Mouse (Mus musculus): Measurements from ENCODE around the gene Ttc22. TPM values are rescaled to one million over a fixed set of nuclear protein-coding genes. Genes with fewer than 3 reads are reported as not detected.
A peak's percentile ranks its signal among the peaks of the same experiment; 100 is the strongest.

Ttc22 gene
- polyA plus RNA-seq, 1 experiment from 2014 or later: 15.1 TPM

DNA sequence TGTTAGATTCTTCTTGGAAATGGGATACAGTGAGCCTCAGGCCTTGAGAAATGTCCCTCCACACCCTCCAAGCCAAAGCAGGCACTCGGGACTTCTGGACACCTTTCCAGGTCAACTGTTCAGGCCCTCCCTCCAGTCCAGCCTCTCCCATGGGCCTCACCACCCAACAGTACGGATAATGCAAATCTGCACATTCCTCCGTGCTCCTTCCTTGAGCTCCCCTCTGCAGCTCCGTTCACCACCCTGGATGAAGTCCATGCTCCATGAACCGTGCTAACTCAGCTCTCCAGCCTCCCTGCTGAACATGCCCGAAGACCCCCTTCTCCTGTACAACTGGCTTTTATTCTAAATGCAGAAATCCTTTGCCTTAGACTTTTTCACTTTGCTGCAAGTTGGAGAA is 42.5 kb downstream of the Ttc22 start:
- no peak for ATAC-seq
- Histone ChIP-seq H3K27ac (ENCODE audit: low read length) (no peak overlapping the region), H3K4me3 (ENCODE audit: low read length) (no peak overlapping the region), H3K9me3 (ENCODE audit: control insufficient read depth, low read length) (no peaks in the 10 kb centered on the region), H3K4me2 (ENCODE audit: low read depth, low read length) (no peak overlapping the region), H3K9ac (ENCODE audit: low read depth, low read length) (no peak overlapping the region), H3K27me3 (replicated peaks; ENCODE audit: control insufficient read depth, insufficient read depth, low read length) (no peaks in the 10 kb centered on the region), H3K36me3 (ENCODE audit: control insufficient read depth, insufficient read depth, low read length) (peaks cover 35% of the 10 kb centered on the region), H3K4me1 (ENCODE audit: control insufficient read depth, insufficient read depth, low read length) (no peaks in the 10 kb centered on the region)
- WGBS: 86% methylated on average over 6 of the region's 6 CpGs

- Histone ChIP-seq H3K36me3 (ENCODE audit: control insufficient read depth, insufficient read depth, low read length) (peaks cover 29% of the 10 kb centered on the region), H3K27ac (ENCODE audit: low read length) (no peak overlapping the region), H3K4me1 (ENCODE audit: control insufficient read depth, insufficient read depth, low read length) (no peaks in the 10 kb centered on the region), H3K9ac (ENCODE audit: low read depth, low read length) (no peak overlapping the region), H3K4me3 (ENCODE audit: low read length) (no peak overlapping the region), H3K27me3 (replicated peaks; ENCODE audit: control insufficient read depth, insufficient read depth, low read length) (no peaks in the 10 kb centered on the region), H3K9me3 (ENCODE audit: control insufficient read depth, low read length) (no peaks in the 10 kb centered on the region), H3K4me2 (ENCODE audit: low read depth, low read length) (no peak overlapping the region)
- no peak for ATAC-seq
- WGBS: 95% methylated on average over 2 of the region's 2 CpGs
Measured at GRCm38 (mm10) chr4:106665269-106665668, 43.0 kb downstream of the Ttc22 start.

DNA sequence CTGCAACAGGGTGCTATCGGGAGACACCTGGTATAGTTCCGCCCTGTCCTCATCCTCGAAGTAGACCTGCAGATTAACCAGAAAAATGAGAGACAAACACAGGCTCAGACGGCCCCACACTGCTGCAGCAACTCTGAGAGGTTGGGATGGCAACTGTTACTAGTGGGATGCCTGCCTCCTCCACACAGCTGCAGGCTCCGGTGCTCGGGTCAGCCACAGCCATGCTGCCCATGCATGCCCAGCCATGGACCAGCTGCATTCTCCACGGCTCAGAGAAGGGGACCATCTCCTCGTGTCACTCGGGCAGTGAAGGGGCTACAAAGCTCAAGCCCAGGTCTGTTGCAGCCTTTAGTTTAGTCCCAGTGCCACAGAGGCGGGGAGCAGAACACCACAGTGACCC is 43.4 kb downstream of the Ttc22 start:
- ATAC-seq: no peak
- H3K4me2 ChIP-seq (ENCODE audit: low read depth, low read length): no peak overlapping the region
- no peak overlapping the region for H3K27ac ChIP-seq (ENCODE audit: low read length)
- H3K9me3 ChIP-seq (ENCODE audit: control insufficient read depth, low read length): no peaks in the 10 kb centered on the region
- WGBS: 94% methylated on average over 10 of the region's 10 CpGs
- H3K27me3 ChIP-seq (replicated peaks; ENCODE audit: control insufficient read depth, insufficient read depth, low read length): no peaks in the 10 kb centered on the region
- H3K36me3 ChIP-seq (ENCODE audit: control insufficient read depth, insufficient read depth, low read length): peaks cover 30% of the 10 kb centered on the region
- H3K4me1 ChIP-seq (ENCODE audit: control insufficient read depth, insufficient read depth, low read length): no peaks in the 10 kb centered on the region
- H3K9ac ChIP-seq (ENCODE audit: low read depth, low read length): no peak overlapping the region
- H3K4me3 ChIP-seq (ENCODE audit: low read length): no peak overlapping the region

DNA sequence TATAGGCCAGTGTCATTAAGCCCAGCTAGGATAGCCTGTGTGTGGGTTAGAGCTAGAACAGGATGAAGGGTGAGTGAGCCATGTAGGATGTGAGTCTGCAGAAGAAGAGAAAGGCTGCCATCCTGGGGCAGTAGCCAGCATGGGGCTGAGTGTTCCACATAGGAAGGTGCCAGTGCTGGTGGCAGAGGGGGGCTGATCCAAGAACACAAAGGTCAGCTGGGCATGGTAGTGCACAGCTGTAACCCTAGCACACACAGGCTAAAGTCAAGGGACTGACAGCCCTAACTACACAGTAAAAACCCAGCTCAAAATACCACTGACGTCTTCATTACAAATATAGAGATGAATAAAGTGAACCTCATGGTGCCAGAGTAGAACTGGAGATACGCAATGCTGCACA is 44.3 kb downstream of the Ttc22 start:
- Histone ChIP-seq H3K4me1 (ENCODE audit: control insufficient read depth, insufficient read depth, low read length) (no peaks in the 10 kb centered on the region), H3K27ac (ENCODE audit: low read length) (no peak overlapping the region), H3K9me3 (ENCODE audit: control insufficient read depth, low read length) (no peaks in the 10 kb centered on the region), H3K9ac (ENCODE audit: low read depth, low read length) (no peak overlapping the region), H3K4me2 (ENCODE audit: low read depth, low read length) (no peak overlapping the region), H3K36me3 (ENCODE audit: control insufficient read depth, insufficient read depth, low read length) (peaks cover 34% of the 10 kb centered on the region), H3K27me3 (replicated peaks; ENCODE audit: control insufficient read depth, insufficient read depth, low read length) (no peaks in the 10 kb centered on the region), H3K4me3 (ENCODE audit: low read length) (no peak overlapping the region)
- 89% methylated on average over 2 of the region's 2 CpGs for WGBS
- no peak for ATAC-seq

DNA sequence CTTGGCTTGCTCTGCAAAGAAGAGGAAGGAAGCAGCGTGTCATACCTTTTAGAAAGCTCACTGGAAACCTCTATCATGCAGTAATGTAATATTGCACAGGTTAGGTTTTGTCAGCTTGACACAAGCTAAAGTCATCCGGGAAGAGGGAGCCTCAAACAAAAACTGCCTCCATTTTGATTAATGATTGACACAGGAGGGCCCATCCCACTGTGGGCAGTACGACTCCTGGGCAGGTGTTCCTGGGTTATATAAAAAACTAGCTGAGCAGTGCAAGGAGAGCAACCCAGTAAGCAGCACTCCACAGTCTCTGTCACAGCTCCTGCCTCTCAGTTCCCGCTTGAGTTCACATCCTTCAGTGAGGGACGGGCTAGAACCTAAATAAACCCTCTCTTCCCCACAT is 54.5 kb downstream of the Ttc22 start:
- peaks cover 11% of the 10 kb centered on the region for H3K4me1 ChIP-seq (ENCODE audit: control insufficient read depth, insufficient read depth, low read length)
- H3K9ac ChIP-seq (ENCODE audit: low read depth, low read length): no peak overlapping the region
- no peaks in the 10 kb centered on the region for H3K9me3 ChIP-seq (ENCODE audit: control insufficient read depth, low read length)
- no peak overlapping the region for H3K4me2 ChIP-seq (ENCODE audit: low read depth, low read length)
- H3K27me3 ChIP-seq (replicated peaks; ENCODE audit: control insufficient read depth, insufficient read depth, low read length): no peaks in the 10 kb centered on the region
- H3K36me3 ChIP-seq (ENCODE audit: control insufficient read depth, insufficient read depth, low read length): peaks cover 8% of the 10 kb centered on the region; the same call in 1 of the 2 replicates
- WGBS: 76% methylated on average over 5 of the region's 5 CpGs
- no peak overlapping the region for H3K27ac ChIP-seq (ENCODE audit: low read length)
- no peak overlapping the region for H3K4me3 ChIP-seq (ENCODE audit: low read length)
- no peak for ATAC-seq

DNA sequence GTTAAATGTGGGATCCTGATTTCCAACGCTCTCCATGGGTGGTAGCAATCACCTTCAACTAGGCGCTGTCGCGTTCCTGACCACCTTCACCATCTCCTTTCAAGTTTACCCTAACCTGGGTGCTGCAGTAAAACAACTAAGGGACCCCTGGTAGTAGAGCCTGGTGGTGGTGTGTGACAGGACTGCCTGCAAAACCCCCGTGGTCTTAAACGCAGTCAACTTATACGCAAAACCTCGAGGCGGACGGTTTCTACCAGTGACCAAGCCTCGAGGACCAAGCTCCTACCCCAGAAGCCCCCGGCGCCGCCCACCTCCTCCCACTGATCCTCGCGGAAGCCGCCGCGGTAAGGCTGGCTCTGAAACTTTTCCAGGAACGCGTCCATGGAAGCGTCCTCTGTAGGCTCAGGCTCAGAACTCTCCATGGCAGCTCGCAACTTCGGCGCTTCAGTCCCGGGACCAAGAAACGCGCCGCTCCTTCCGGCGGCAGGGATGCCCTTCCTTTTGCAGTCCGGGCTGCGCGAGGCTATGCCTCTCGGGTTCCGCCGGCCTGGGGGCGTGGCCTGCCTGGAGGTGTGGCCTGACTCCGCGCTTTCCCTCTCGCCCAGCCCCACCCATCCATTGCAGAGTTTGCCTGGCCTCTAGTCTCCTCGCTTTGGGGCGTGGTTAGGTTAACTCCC is 56.3 kb downstream of the Ttc22 start, which contains the start of gene Ttc4:
Gene Ttc4 (minus strand): TSS at position 503 of the 677 bp plus-strand sequence.
- no peaks in the 10 kb centered on the region for H3K27me3 ChIP-seq (replicated peaks; ENCODE audit: control insufficient read depth, insufficient read depth, low read length)
- peak; percentile 99 for ATAC-seq
- no peaks in the 10 kb centered on the region for H3K9me3 ChIP-seq (ENCODE audit: control insufficient read depth, low read length)
- peak within 1 kb of the TSS; percentile 84 for H3K4me2 ChIP-seq (ENCODE audit: low read depth, low read length)
- H3K9ac ChIP-seq (ENCODE audit: low read depth, low read length): peak within 1 kb of the TSS; percentile 97
- H3K4me1 ChIP-seq (ENCODE audit: control insufficient read depth, insufficient read depth, low read length): peaks cover 11% of the 10 kb centered on the region
- H3K4me3 ChIP-seq (ENCODE audit: low read length): peak within 1 kb of the TSS; percentile 96
- H3K36me3 ChIP-seq (ENCODE audit: control insufficient read depth, insufficient read depth, low read length): peaks cover 7% of the 10 kb centered on the region; the same call in 1 of the 2 replicates
- peak within 1 kb of the TSS; percentile 63; the same call in 1 of the 2 replicates for H3K27ac ChIP-seq (ENCODE audit: low read length)
- WGBS: under 1% methylated on average over 43 of the region's 43 CpGs

DNA sequence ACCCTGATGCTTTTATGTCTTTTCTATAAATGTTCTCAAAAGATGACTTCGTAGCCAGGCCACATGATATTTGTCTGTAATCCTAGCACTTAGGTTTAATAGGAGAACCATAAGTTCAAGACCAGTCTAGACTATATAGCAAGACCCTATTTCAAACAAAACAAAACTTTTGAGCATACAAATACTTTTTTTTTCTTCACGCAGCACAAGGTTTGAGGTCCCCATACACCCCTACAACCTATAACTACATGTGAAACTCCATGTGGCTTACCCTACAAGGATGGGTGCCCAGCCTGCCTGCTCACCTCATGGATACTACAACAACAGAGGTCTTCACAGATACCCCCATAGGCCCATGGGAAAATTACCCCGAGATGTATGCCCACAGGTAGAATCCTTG is 56.9 kb downstream of the Ttc22 start:
- Histone ChIP-seq H3K4me2 (ENCODE audit: low read depth, low read length) (peak overlapping the region; percentile 16; the same call in 1 of the 2 replicates), H3K27me3 (replicated peaks; ENCODE audit: control insufficient read depth, insufficient read depth, low read length) (no peaks in the 10 kb centered on the region), H3K4me1 (ENCODE audit: control insufficient read depth, insufficient read depth, low read length) (peaks cover 11% of the 10 kb centered on the region), H3K9ac (ENCODE audit: low read depth, low read length) (no peak overlapping the region), H3K9me3 (ENCODE audit: control insufficient read depth, low read length) (no peaks in the 10 kb centered on the region), H3K36me3 (ENCODE audit: control insufficient read depth, insufficient read depth, low read length) (peaks cover 7% of the 10 kb centered on the region; the same call in 1 of the 2 replicates), H3K27ac (ENCODE audit: low read length) (no peak overlapping the region), H3K4me3 (ENCODE audit: low read length) (peak overlapping the region; percentile 96)
- WGBS: 44% methylated on average over 3 of the region's 3 CpGs
- ATAC-seq: peak; percentile 54

GRCm38 (mm10) chr4:106680955-106681354 is 58.7 kb downstream of the Ttc22 start:
- Histone ChIP-seq H3K9me3 (ENCODE audit: control insufficient read depth, low read length) (no peaks in the 10 kb centered on the region), H3K4me2 (ENCODE audit: low read depth, low read length) (no peak overlapping the region), H3K36me3 (ENCODE audit: control insufficient read depth, insufficient read depth, low read length) (peaks cover 4% of the 10 kb centered on the region; the same call in 1 of the 2 replicates), H3K4me1 (ENCODE audit: control insufficient read depth, insufficient read depth, low read length) (peaks cover 11% of the 10 kb centered on the region), H3K27me3 (replicated peaks; ENCODE audit: control insufficient read depth, insufficient read depth, low read length) (no peaks in the 10 kb centered on the region), H3K27ac (ENCODE audit: low read length) (no peak overlapping the region), H3K4me3 (ENCODE audit: low read length) (no peak overlapping the region), H3K9ac (ENCODE audit: low read depth, low read length) (no peak overlapping the region)
- no peak for ATAC-seq
- WGBS: 49% methylated on average over 2 of the region's 2 CpGs

GRCm38 (mm10) chr4:106688636-106689296 is 66.5 kb downstream of the Ttc22 start:
- Histone ChIP-seq H3K9ac (ENCODE audit: low read depth, low read length) (no peak overlapping the region), H3K27me3 (replicated peaks; ENCODE audit: control insufficient read depth, insufficient read depth, low read length) (no peaks in the 10 kb centered on the region; the same call in 1 of the 2 replicates), H3K4me1 (ENCODE audit: control insufficient read depth, insufficient read depth, low read length) (peaks cover 10% of the 10 kb centered on the region), H3K4me2 (ENCODE audit: low read depth, low read length) (no peak overlapping the region), H3K27ac (ENCODE audit: low read length) (peak overlapping the region; percentile 3), H3K4me3 (ENCODE audit: low read length) (no peak overlapping the region), H3K36me3 (ENCODE audit: control insufficient read depth, insufficient read depth, low read length) (no peaks in the 10 kb centered on the region), H3K9me3 (ENCODE audit: control insufficient read depth, low read length) (no peaks in the 10 kb centered on the region)
- ATAC-seq: peak; percentile 91
- 27% methylated on average over 3 of the region's 3 CpGs for WGBS

All from intestine, embryonic 16.5 days (tissue).